Mouse (Mus musculus) C2C12 (cell line): ENCODE results near the gene Vkorc1l1.

Experiments used
- CTCF ChIP-seq: IDR thresholded peaks from one replicate; pipeline ENCODE4 v1.5.1; 2011; ENCODE audit not compliant: control insufficient read depth, insufficient read depth, insufficient read length
- MYOG ChIP-seq: IDR thresholded peaks from one replicate; pipeline ENCODE4 v1.6.1; 2011; ENCODE audit not compliant: control insufficient read depth, insufficient read length; ENCODE audit errors: extremely low read depth
- USF1 ChIP-seq: IDR thresholded peaks from one replicate; pipeline ENCODE4 v1.6.1; 2011; ENCODE audit warnings: low read depth, mild to moderate bottlenecking, control low read depth, moderate library complexity

DNA sequence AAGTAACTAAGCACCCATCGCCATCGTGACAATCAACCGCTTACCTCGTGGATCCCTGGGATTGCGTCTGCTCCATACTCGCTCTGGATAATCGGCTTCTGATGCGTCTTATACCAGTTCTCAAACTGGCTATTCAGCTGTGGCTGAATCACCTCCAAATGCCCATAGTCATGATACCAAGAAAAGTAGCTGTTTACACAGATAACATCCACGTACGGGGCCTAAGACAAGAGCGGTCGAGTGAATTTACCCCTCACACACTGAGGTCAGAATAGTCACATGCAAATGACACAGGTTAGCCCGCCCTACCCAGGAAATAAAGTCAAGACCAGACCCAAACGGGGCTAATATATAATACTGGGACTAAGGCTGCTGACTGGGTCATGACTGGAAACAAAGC lies 51.6 kb downstream of the Vkorc1l1 start:
- TF ChIP-seq MYOG (no peak), USF1 (no peak), CTCF (no peak)
